Mouse (Mus musculus) left cerebral cortex, adult 18-20 months (tissue): ENCODE data around the gene Ndrg3. TPM values are rescaled to one million over a fixed set of nuclear protein-coding genes. Genes with fewer than 3 reads are reported as not detected.
A peak's percentile ranks its signal among the peaks of the same experiment; 100 is the strongest.
"Not testable (repeated sequence)": the region's sequence is repeated elsewhere in the genome, so short reads cannot be mapped to it uniquely, and the experiment has no call there.

ENCODE experiments used
- DNase-seq, 2 experiments: peaks; one replicate each; pipeline ENCODE4 v3.0.0; 2021 to 2022; ENCODE audit warnings: low spot score in 2 of 2, mixed read lengths in 1 of 2
- total RNA-seq, 2 experiments: library from RNA; stranded (reverse); gene quantifications; 2 replicates each; pipeline ENCODE4 v1.2.3; 2021

The Ndrg3 gene
- total RNA-seq, 2 experiments from 2014 or later = 446 to 471 TPM

DNA sequence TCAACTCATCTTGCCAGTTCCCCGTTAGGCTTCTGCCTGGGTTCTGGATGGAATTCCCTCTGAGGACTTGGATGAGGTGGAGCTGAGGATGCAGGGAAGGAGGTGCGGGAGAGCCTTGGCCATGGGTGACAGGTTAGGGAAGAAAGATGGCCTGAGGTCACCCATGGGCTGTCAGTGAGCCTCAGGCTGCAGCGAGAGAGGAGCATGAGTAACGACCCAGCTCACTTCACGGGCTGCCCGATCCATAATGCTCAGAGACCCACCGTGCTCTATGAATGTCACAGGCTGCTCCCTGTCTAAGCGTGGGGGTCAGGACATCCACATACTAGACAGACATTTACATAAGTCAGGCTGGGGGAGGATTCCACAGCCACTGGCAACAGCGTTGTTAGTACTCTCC lies 50.3 kb downstream of the Ndrg3 start:
- DNase-seq = not testable (repeated sequence)

DNA sequence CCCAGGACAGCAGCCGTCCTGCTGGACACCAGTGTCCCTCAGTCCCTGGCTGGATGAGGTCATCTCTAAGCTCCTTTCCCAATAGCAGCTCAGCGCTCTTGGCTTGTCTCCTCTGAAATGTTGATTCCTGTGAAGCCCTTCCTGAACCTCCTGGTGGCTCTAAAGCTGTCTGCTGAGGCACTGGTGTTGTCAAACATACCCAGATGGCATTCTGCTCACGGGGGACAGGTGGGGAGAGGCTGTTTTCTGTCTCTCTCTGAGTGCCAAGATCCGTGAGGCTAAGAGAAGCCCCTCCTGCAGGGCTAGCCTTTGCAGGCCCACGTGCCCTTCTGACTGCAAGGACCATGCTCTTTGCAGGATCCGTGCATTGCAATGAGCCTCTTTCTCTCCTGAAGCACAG lies 51.9 kb downstream of the Ndrg3 start:
- DNase-seq = not testable (repeated sequence)

- peak; percentile 75 for DNase-seq
Observed at GRCm38 (mm10) chr2:156937795-156938194, 54.1 kb downstream of the Ndrg3 start.

DNA sequence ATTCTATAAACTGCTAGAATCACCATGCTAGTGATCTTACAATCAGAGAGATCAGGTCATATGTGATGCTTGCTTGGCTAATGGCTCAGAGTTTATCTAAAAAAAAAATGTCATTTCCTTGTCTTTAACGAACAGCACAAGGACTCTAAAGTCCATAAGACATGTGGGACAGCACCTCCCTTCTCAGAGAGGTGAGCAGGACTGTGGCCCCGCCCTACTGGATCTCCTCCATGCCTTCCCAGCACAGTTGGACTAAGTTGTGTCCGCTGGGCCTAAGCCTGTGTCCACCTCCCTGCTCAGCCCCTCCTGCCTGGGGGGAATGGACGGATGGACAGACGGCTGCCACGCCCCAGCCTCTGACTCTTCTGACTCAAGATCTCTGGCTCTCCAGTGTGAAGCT lies 56.9 kb downstream of the Ndrg3 start:
- no peak for DNase-seq

- no peak for DNase-seq
Observed at GRCm38 (mm10) chr2:156933426-156933825, 58.4 kb downstream of the Ndrg3 start.

DNA sequence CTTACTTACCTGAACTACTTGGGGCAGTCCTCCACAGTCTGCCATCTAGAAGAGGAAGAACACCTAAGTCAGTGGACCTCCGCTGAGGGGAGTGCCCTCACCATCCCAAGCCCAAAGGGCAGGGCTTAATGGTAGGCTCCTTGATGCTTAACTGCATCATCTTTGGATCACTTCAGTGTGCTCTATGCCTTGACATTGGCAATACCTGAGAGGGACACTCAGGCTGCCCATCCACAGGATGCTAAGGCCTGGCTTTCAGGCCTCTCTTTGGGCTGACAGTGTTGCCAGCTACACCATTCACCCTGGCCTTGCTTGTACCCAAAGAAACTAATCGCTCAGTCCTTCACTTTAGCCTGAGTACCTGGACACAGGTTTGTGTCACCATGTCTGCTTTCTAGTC lies 60.4 kb downstream of the Ndrg3 start:
- no peak for DNase-seq

- DNase-seq = no peak
Observed at GRCm38 (mm10) chr2:156930549-156930948, 61.3 kb downstream of the Ndrg3 start.

- no peak for DNase-seq
Observed at GRCm38 (mm10) chr2:156929519-156930120, 62.2 kb downstream of the Ndrg3 start.

DNA sequence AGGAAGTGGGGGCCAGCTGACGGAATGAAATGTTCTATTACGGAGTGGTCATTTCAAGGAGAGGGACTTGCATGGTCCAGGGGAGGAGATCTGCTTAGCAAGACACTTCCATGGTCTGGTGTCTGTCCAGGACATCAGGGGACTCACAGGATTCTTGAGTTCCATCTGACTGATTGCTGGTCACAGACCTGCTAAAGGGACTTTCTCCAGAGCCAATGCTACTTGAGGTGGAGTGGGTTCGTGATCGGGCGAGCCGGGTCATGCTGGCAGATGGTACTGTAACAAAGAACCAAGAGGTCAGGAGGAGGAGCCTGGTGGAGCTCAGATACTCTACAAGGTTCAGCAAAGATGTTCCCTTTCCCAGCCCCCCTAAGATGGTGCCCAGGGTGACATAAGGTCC lies 63.2 kb downstream of the Ndrg3 start:
- DNase-seq = no peak

DNA sequence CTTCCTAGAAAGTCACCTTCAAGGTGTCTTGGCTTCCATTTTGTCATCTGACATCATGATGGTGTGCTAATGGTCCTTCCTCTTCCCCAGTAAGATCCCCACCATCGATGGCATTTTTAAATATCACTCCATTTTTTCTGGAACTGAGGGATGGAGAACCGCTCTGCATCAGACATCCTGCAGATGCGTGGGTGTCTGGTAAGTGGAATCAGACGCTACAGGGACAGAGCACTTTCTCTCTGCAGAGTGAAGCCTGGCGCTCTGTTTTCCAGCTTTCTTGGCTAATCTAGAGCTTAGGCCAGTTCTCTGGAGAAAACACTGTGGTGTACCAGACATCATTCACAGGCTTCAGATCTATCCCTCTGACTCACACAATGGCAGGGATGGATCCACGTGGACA lies 64.2 kb downstream of the Ndrg3 start:
- DNase-seq = peak; percentile 41 to 55

DNA sequence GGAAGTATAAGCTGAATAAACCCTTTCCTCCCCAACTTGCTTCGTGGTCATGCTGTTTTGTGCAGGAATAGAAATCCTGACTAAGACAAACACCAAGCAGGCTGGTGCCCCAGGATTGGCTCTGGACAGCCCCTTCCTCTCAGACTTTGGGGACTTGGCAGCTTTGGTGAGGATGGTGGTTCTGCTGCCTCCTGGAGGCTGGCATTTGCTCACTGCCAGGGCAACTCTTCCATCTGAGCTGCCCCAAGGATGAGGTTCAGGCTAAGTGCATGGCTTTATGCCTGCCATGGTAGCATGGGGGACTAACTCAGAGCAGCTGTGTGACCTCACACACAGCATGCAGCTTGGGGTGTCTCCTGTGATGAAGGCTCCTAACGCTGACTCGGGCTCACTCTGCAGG lies 66.2 kb downstream of the Ndrg3 start:
- DNase-seq = not testable (repeated sequence)

DNA sequence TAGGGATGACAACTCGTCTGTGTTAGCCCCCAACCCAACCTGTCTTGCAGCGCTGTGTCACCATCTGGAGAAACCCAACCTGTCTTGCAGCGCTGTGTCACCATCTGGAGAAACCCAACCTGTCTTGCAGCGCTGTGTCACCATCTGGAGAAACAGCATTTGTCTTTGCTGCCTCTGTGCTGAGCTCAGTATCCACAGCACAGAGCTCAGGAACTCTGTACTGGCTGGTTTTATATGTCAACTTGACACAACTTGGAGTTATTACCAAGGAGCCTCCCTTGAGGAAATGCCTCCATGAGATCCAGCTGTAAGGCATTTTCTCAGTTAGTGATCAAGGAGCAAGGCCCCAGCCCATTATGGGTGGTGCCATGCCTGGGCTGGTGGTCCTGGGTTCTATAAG lies 66.8 kb downstream of the Ndrg3 start:
- not testable (repeated sequence) for DNase-seq

DNA sequence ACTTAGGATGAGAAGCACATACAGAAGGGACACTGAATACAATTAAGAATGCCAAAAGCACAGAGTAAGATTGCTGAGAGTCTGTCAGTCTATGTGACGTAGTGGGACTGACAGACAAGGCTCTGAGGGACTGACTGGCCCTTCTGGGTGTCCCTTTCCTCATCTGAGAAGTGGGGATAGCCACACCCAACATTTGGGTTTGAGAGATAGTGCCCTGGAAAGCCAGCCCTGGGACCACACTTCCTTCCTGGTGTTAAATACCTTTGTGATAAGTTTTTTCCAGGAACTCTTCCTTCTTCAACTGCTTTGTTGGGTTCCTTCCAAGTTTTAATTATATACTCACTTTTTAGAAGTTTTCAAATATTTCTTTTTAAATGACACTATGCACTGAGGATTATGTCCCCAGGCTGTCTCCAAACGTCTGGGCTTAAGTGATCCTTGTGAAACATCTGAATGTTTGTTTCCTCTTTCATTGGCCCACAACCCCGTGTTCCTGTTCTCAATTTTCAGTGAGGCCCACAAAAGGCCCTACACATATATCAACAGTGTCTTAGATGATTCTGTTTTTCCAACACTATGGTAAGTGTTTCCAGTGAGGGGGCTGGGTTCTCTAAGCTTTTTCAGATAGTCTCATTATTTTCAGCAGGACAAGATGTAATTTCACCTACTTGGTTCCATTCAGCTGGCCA lies 67.5 kb downstream of the Ndrg3 start:
- no peak for DNase-seq

- DNase-seq = no peak
Observed at GRCm38 (mm10) chr2:156923057-156923456, 68.8 kb downstream of the Ndrg3 start.

DNA sequence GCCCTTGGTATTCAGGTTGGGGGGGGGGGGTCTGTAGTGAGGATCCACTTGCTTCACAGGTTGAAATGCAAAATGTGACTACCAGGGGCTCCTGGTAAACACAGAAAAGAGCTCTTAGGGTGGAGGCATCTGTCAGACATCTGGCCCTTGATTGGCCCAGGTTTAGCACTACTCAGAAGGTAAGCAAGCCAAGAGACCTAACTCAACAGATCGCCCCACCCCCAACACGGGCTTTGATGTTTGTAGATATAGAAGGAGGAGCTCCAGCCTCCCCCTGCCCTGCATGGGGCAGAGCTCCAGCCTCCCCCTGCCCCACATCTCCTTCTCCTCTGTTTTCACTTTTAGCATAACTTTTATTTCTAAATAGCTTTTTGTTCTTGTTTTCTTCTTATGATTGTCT lies 72.1 kb downstream of the Ndrg3 start:
- no peak for DNase-seq

- not testable (repeated sequence) for DNase-seq
Observed at GRCm38 (mm10) chr2:156919191-156919590, 72.7 kb downstream of the Ndrg3 start.

DNA sequence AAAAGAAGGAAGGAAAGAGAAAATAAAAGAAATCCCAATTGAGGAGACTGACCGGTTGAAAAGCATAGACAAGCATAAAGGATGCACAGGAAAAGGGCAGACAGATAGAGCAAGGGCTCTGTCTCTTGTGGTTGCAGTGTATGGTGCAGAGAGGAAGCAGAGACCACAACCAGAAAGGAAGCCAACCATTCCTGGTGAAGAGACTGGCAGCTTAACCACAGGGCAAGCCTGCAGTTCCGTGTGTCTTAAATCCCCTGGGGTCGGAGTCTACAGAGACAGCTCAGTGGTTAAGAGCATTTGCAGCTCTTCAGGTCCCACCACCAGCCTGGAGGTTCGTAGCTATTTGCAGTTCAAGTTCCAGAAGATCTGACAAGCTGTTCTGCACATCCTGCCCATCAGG lies 73.3 kb downstream of the Ndrg3 start:
- DNase-seq = no peak

- DNase-seq = no peak
Observed at GRCm38 (mm10) chr2:156916419-156917125, 75.3 kb downstream of the Ndrg3 start.

DNA sequence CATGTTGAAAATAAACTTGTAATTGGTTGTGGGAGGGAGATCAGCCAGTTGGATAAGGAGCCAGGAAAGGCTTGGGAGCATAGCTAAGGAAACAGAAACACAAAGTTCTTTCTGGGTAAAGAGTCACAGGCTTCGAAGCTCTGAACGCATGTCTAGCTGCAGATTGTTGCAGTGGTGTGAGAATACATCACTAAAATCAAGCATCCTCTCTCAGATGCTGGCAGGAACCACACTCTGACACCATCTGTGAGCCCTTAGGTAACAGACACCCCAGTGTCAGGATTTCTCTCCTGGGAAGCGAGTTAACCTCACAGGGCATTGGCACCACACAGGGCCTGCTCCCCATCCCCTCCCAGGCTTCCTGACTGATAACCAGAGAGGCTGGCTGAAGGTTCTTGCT lies 76.3 kb downstream of the Ndrg3 start:
- DNase-seq = no peak

DNA sequence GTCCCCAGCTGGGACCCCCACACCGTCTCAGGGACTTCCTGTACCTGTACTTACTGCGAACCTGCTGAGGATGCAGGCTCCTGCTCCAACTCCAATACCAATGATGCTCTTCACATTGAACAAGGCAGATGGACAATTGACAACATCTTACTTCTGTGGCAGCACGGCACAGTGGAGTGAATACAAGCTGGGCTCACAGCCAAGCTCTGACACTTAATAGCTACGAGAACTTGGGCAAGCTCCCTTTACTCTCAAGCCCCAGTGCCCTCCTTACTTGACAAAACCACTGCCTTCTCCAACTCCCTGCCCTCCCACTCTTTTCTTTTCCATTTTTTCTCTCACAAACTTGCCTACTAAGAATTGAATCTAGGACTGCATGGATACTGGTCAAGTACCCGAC lies 78.7 kb downstream of the Ndrg3 start:
- no peak for DNase-seq

DNA sequence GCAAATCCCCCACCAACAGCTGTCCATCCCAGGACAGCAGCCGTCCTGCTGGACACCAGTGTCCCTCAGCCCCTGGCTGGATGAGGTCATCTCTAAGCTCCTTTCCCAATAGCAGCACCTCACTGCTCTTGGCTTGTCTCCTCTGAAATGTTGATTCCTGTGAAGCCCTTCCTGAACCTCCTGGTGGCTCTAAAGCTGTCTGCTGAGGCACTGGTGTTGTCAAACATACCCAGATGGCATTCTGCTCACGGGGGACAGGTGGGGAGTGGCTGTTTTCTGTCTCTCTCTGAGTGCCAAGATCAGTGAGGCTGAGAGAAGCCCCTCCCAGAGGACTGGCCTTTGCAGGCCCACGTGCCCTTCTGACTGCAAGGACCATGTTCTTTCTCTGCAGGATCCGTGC lies 85.9 kb downstream of the Ndrg3 start:
- not testable (repeated sequence) for DNase-seq

- peak; percentile 79 to 80 for DNase-seq
Observed at GRCm38 (mm10) chr2:156904976-156905717, 86.7 kb downstream of the Ndrg3 start.
